Mouse (Mus musculus): ENCODE measurements at regions not wholly inside any gene's neighbourhood (a gene's known extent, or its start where the extent isn't known, plus 50 kb on each side); places are given as distances from the start of the nearest gene placed in this dataset.

- Histone ChIP-seq H3K9ac (replicated peaks) (no peak overlapping the region), H3K9me3 (no peaks in the 10 kb centered on the region), H3K4me3 (no peak overlapping the region), H3K36me3 (no peaks in the 10 kb centered on the region), H3K27ac (replicated peaks) (no peak overlapping the region), H3K4me1 (no peaks in the 10 kb centered on the region), H3K4me2 (replicated peaks) (no peak overlapping the region), H3K27me3 (no peaks in the 10 kb centered on the region)
- no peak for ATAC-seq (replicated peaks)
- WGBS = 79% methylated on average over 5 of the region's 5 CpGs
These were observed 401.3 kb downstream of the Plcl1 start for GRCm38 (mm10) chr1:55807028-55807427.

- no peak overlapping the region for H3K4me2 ChIP-seq (replicated peaks)
- no peak overlapping the region for H3K4me3 ChIP-seq
- no peak overlapping the region for H3K9ac ChIP-seq (replicated peaks)
- no peaks in the 10 kb centered on the region for H3K4me1 ChIP-seq
- 89% methylated on average over 7 of the region's 7 CpGs for WGBS
- H3K27ac ChIP-seq (replicated peaks) = no peak overlapping the region
- H3K36me3 ChIP-seq = no peaks in the 10 kb centered on the region
- no peak for ATAC-seq (replicated peaks)
- no peaks in the 10 kb centered on the region for H3K9me3 ChIP-seq
- no peaks in the 10 kb centered on the region for H3K27me3 ChIP-seq
These were observed 403.2 kb downstream of the Plcl1 start for GRCm38 (mm10) chr1:55808724-55809519.

GRCm38 (mm10) chr1:55812486-55812885 is 406.8 kb downstream of the Plcl1 start:
- WGBS = 84% methylated on average over 1 of the region's 1 CpGs

DNA sequence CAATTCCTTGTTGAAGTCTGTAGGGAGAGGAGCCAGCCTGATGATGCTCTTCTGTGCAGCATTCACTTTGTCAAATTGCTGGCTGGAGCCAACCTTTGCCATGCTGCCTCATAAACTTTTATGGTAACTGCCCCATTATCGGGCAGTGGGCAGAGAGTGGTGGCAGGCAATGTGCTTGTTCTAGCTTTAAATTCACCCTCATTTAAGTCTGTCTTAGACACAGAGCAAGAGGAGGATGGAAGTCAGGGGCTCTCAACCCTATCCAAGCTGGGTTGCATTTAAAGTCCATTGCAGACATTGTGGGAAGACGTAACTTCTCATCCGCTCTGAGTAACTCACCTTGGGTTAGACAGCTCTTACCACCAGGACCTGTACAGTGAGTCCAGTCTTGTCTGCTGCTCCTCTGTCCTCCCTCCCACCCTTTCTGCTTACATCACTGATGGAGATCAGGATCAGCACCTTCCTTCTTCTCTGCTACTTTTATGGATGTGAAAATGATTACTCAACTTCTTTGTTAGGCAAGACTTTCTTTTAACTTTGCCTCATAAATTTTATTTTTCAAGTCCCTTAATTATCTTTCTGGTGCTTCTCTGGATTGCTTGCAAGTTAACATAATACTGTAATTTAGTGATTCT is 415.3 kb downstream of the Plcl1 start:
- ATAC-seq (replicated peaks) = no peak
- Histone ChIP-seq H3K36me3 (no peaks in the 10 kb centered on the region), H3K4me3 (no peak overlapping the region), H3K27me3 (no peaks in the 10 kb centered on the region), H3K9me3 (no peaks in the 10 kb centered on the region), H3K4me2 (replicated peaks) (no peak overlapping the region), H3K4me1 (no peaks in the 10 kb centered on the region), H3K27ac (replicated peaks) (no peak overlapping the region), H3K9ac (replicated peaks) (no peak overlapping the region)
- 89% methylated on average over 3 of the region's 3 CpGs for WGBS

More at GRCm38 (mm10) chr1:55812486-55812885, 406.8 kb downstream of the Plcl1 start:
- Histone ChIP-seq H3K9ac (replicated peaks) (no peak overlapping the region), H3K27ac (replicated peaks) (no peak overlapping the region), H3K9me3 (no peaks in the 10 kb centered on the region), H3K4me2 (replicated peaks) (no peak overlapping the region), H3K27me3 (no peaks in the 10 kb centered on the region), H3K4me1 (no peaks in the 10 kb centered on the region), H3K4me3 (no peak overlapping the region), H3K36me3 (no peaks in the 10 kb centered on the region)
- no peak for ATAC-seq (replicated peaks)

GRCm38 (mm10) chr1:55822599-55822998 is 416.9 kb downstream of the Plcl1 start:
- H3K9ac ChIP-seq (replicated peaks) = no peak overlapping the region
- H3K4me3 ChIP-seq = no peak overlapping the region
- H3K27me3 ChIP-seq = no peaks in the 10 kb centered on the region
- H3K36me3 ChIP-seq = no peaks in the 10 kb centered on the region
- no peaks in the 10 kb centered on the region for H3K4me1 ChIP-seq
- WGBS = 86% methylated on average over 4 of the region's 4 CpGs
- H3K27ac ChIP-seq (replicated peaks) = no peak overlapping the region
- no peaks in the 10 kb centered on the region for H3K9me3 ChIP-seq
- no peak for ATAC-seq (replicated peaks)
- H3K4me2 ChIP-seq (replicated peaks) = no peak overlapping the region

GRCm38 (mm10) chr1:55827191-55827590 is 421.5 kb downstream of the Plcl1 start:
- Histone ChIP-seq H3K27ac (replicated peaks) (no peak overlapping the region), H3K4me3 (no peak overlapping the region)
- no peak for ATAC-seq (replicated peaks)

DNA sequence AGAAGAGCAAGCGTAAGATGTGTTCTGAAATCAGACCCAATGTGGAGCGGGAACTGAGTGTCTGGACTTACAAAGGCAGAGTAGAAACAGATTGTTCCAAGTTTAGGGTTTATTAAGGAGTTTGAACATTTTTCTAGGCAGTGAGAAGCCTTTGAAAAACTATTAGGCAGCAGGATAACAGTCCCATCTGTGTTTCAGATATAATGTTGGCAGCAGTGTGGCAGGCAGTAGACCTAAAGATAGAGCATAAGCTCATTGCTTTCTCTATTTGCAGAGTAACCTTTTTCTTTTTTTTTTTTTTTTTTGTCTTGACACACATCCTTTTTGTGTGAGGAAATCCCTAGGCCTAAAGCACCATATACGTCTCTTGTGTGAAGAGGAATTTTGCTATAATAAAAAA is 429.6 kb downstream of the Plcl1 start:
- no peak overlapping the region for H3K4me2 ChIP-seq (replicated peaks)
- WGBS = 85% methylated on average over 3 of the region's 3 CpGs
- no peak overlapping the region for H3K27ac ChIP-seq (replicated peaks)
- no peak for ATAC-seq (replicated peaks)
- no peak overlapping the region for H3K9ac ChIP-seq (replicated peaks)
- H3K36me3 ChIP-seq = no peaks in the 10 kb centered on the region
- no peak overlapping the region for H3K4me3 ChIP-seq
- no peaks in the 10 kb centered on the region for H3K4me1 ChIP-seq
- no peaks in the 10 kb centered on the region for H3K27me3 ChIP-seq
- no peaks in the 10 kb centered on the region for H3K9me3 ChIP-seq

More at GRCm38 (mm10) chr1:55827191-55827590, 421.5 kb downstream of the Plcl1 start:
- H3K4me1 ChIP-seq = no peaks in the 10 kb centered on the region
- no peak overlapping the region for H3K9ac ChIP-seq (replicated peaks)
- H3K36me3 ChIP-seq = no peaks in the 10 kb centered on the region
- no peaks in the 10 kb centered on the region for H3K27me3 ChIP-seq
- no peaks in the 10 kb centered on the region for H3K9me3 ChIP-seq
- no peak overlapping the region for H3K4me2 ChIP-seq (replicated peaks)

DNA sequence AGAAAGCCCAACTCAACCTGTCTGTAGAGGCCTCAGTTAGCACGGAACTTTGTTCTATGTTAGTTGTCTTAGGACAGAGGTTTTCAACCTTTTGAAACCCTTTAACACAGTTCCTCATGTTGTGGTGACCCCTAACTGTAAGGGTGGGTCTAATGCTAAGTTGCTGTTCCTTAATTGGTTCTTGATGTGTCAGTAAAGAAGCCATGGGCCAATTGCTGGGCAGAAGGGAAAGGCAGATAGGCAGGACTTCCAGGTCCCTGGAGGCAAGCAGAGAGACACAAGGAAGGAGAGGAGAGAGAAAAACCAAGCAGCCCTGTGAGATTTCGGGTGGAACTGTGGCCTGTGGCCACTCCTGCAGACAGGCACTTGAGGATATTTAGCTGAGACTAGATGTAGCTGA is 431.0 kb downstream of the Plcl1 start:
- H3K4me1 ChIP-seq = no peaks in the 10 kb centered on the region
- H3K4me2 ChIP-seq (replicated peaks) = no peak overlapping the region
- no peaks in the 10 kb centered on the region for H3K36me3 ChIP-seq
- WGBS = 92% methylated on average over 2 of the region's 2 CpGs
- no peak overlapping the region for H3K27ac ChIP-seq (replicated peaks)
- no peaks in the 10 kb centered on the region for H3K27me3 ChIP-seq
- H3K9me3 ChIP-seq = no peaks in the 10 kb centered on the region
- H3K4me3 ChIP-seq = no peak overlapping the region
- no peak overlapping the region for H3K9ac ChIP-seq (replicated peaks)
- no peak for ATAC-seq (replicated peaks)

GRCm38 (mm10) chr1:55837366-55837765 is 431.6 kb downstream of the Plcl1 start:
- no peak overlapping the region for H3K4me3 ChIP-seq
- H3K9me3 ChIP-seq = no peaks in the 10 kb centered on the region
- H3K4me1 ChIP-seq = no peaks in the 10 kb centered on the region
- no peak overlapping the region for H3K9ac ChIP-seq (replicated peaks)
- no peak for ATAC-seq (replicated peaks)
- H3K4me2 ChIP-seq (replicated peaks) = no peak overlapping the region
- no peaks in the 10 kb centered on the region for H3K27me3 ChIP-seq
- no peak overlapping the region for H3K27ac ChIP-seq (replicated peaks)
- no peaks in the 10 kb centered on the region for H3K36me3 ChIP-seq

GRCm38 (mm10) chr1:55838168-55838567 is 432.4 kb downstream of the Plcl1 start:
- no peaks in the 10 kb centered on the region for H3K9me3 ChIP-seq
- no peak overlapping the region for H3K4me3 ChIP-seq
- H3K4me1 ChIP-seq = no peaks in the 10 kb centered on the region
- no peak overlapping the region for H3K4me2 ChIP-seq (replicated peaks)
- no peak overlapping the region for H3K9ac ChIP-seq (replicated peaks)
- no peaks in the 10 kb centered on the region for H3K27me3 ChIP-seq
- no peak overlapping the region for H3K27ac ChIP-seq (replicated peaks)
- H3K36me3 ChIP-seq = no peaks in the 10 kb centered on the region
- peak; percentile 78 for ATAC-seq (replicated peaks)
- WGBS = 0% methylated on average over 2 of the region's 2 CpGs

GRCm38 (mm10) chr1:55848806-55849205 is 443.1 kb downstream of the Plcl1 start:
- ATAC-seq (replicated peaks) = peak; percentile 66
- no peak overlapping the region for H3K27ac ChIP-seq (replicated peaks)
- 45% methylated on average over 3 of the region's 3 CpGs for WGBS

DNA sequence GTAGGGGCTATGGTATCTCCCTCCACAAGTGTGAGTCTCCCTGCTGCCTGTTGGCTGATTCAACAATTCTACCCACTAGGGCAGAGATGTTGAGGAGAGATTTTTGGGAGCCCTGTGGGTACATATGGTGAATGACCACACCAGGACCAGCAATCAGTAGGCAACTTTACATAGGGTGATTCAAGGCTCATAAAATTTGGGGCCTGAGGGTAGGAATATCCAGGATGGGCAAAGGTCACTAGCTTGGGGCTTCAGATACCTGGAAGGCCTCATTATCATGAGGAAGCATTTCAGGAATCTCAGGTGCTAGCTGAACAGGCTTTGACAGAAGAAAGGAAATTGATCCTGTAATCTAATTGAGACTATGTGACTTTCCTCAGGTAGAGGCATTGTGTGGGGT is 446.6 kb downstream of the Plcl1 start:
- no peaks in the 10 kb centered on the region for H3K9me3 ChIP-seq
- no peak for ATAC-seq (replicated peaks)
- H3K36me3 ChIP-seq = no peaks in the 10 kb centered on the region
- no peak overlapping the region for H3K4me2 ChIP-seq (replicated peaks)
- H3K27me3 ChIP-seq = no peaks in the 10 kb centered on the region
- H3K27ac ChIP-seq (replicated peaks) = no peak overlapping the region
- no peak overlapping the region for H3K4me3 ChIP-seq
- H3K4me1 ChIP-seq = no peaks in the 10 kb centered on the region
- H3K9ac ChIP-seq (replicated peaks) = no peak overlapping the region

More at GRCm38 (mm10) chr1:55848806-55849205, 443.1 kb downstream of the Plcl1 start:
- H3K4me1 ChIP-seq = no peaks in the 10 kb centered on the region
- no peaks in the 10 kb centered on the region for H3K27me3 ChIP-seq
- no peak overlapping the region for H3K4me2 ChIP-seq (replicated peaks)
- H3K9ac ChIP-seq (replicated peaks) = no peak overlapping the region
- H3K9me3 ChIP-seq = no peaks in the 10 kb centered on the region
- no peaks in the 10 kb centered on the region for H3K36me3 ChIP-seq
- no peak overlapping the region for H3K4me3 ChIP-seq

- H3K27ac ChIP-seq (replicated peaks) = no peak overlapping the region
- 77% methylated on average over 3 of the region's 3 CpGs for WGBS
- H3K4me3 ChIP-seq = no peak overlapping the region
- ATAC-seq (replicated peaks) = no peak
- no peak overlapping the region for H3K9ac ChIP-seq (replicated peaks)
- no peaks in the 10 kb centered on the region for H3K27me3 ChIP-seq
- H3K4me1 ChIP-seq = no peaks in the 10 kb centered on the region
- H3K4me2 ChIP-seq (replicated peaks) = no peak overlapping the region
- H3K9me3 ChIP-seq = no peaks in the 10 kb centered on the region
- no peaks in the 10 kb centered on the region for H3K36me3 ChIP-seq
These were observed 453.4 kb downstream of the Plcl1 start for GRCm38 (mm10) chr1:55859113-55859512.

Measured in forebrain, embryonic 15.5 days (tissue).